Comparison of ENCODE assay signal across 21 mouse cellular contexts in the genomic region with DNA sequence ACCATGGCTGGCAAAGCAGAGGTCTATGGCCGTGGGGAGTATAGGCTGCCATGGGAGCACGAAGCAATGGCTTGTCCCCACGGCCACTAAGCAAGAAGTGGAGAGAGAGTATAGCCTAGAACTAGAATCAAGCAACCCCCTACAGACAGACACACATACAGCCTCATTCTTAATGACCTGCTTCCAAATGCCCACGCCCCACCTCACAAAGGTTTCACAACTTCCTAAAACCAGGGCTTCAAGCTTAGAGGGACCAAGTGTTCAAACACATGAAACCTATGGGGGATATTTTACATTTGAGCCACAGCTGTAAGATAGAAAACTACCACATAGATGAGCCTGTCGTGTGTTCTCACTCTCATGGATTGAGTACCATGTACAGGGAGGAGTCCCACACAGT. TPM values are rescaled to one million over a fixed set of nuclear protein-coding genes. Genes with fewer than 3 reads are reported as not detected.
A peak's percentile ranks its signal among the peaks of the same experiment; 100 is the strongest.
DNase-seq lines count a peak whose midpoint lies in the region.
"Had no signal": no experiment of that assay in that cellular context is flagged by ENCODE, and none has a peak within 500 bp of the region (broad histone marks: within the 10 kb centered on the region; RNA-seq: fewer than 3 reads in every experiment).

No protein-coding gene starts in this region.

- H3K4me3 ChIP-seq in embryonic facial prominence, embryonic 10.5 days = no peak overlapping the region
- no peak overlapping the region for H3K4me3 ChIP-seq in limb, embryonic 10.5 days
- H3K4me3 ChIP-seq: embryonic facial prominence, embryonic 12.5 days; embryonic facial prominence, embryonic 15.5 days; forebrain, embryonic 15.5 days; heart, embryonic 12.5 days; heart, embryonic 15.5 days; hindbrain, embryonic 10.5 days; hindbrain, embryonic 13.5 days had no signal

- peaks cover 20% of the 10 kb centered on the region; the same call in 1 of the 2 replicates for H3K27me3 ChIP-seq in embryonic facial prominence, embryonic 10.5 days (replicated peaks; ENCODE audit: low read depth, poor library complexity, severe bottlenecking)
- no peaks in the 10 kb centered on the region for H3K27me3 ChIP-seq in limb, embryonic 10.5 days (ENCODE audit: low read depth, poor library complexity, severe bottlenecking)
- H3K27me3 ChIP-seq: CH12.LX; embryonic facial prominence, embryonic 15.5 days; forebrain, embryonic 15.5 days; heart, embryonic 12.5 days; heart, embryonic 15.5 days; Patski had no signal

- DNase-seq in heart, adult 11 months = peak; percentile 75
- DNase-seq in heart, adult 18-20 months = no peak
- DNase-seq in 416B (ENCODE audit: low read depth) = peak; percentile 24
- DNase-seq in embryonic facial prominence, embryonic 10.5 days (ENCODE audit: low spot score) = no peak
- DNase-seq in limb, embryonic 10.5 days (ENCODE audit: low spot score) = no peak
- no peak for DNase-seq in right cerebral cortex, postnatal 10 days (ENCODE audit: low spot score in 2 of 2)
- DNase-seq in frontal cortex, postnatal 10 days (ENCODE audit: low spot score in 2 of 2) = no peak
- DNase-seq: cerebellum, adult 18-20 months; cerebellum, adult 9-10 months; cerebellum, postnatal 14 days; kidney, adult 18-20 months had no signal

- no peaks in the 10 kb centered on the region for H3K36me3 ChIP-seq in embryonic facial prominence, embryonic 10.5 days (replicated peaks)
- no peaks in the 10 kb centered on the region for H3K36me3 ChIP-seq in limb, embryonic 10.5 days
- H3K36me3 ChIP-seq: embryonic facial prominence, embryonic 12.5 days; embryonic facial prominence, embryonic 15.5 days; forebrain, embryonic 15.5 days; G1E; heart, embryonic 12.5 days; heart, embryonic 15.5 days; hindbrain, embryonic 10.5 days; hindbrain, embryonic 13.5 days had no signal

- H3K9me3 ChIP-seq in embryonic facial prominence, embryonic 10.5 days = 0 out of 2 replicates have a peak, but pooled peaks cover 4% of the 10 kb centered on the region
- no peaks in the 10 kb centered on the region for H3K9me3 ChIP-seq in limb, embryonic 10.5 days (replicated peaks)
- H3K9me3 ChIP-seq: embryonic facial prominence, embryonic 15.5 days; forebrain, embryonic 15.5 days; G1E; heart, embryonic 15.5 days; hindbrain, embryonic 13.5 days had no signal

- peak overlapping the region; percentile 36; the same call in 1 of the 2 replicates for H3K27ac ChIP-seq in embryonic facial prominence, embryonic 10.5 days (replicated peaks)
- H3K27ac ChIP-seq in limb, embryonic 10.5 days = peak overlapping the region; percentile 70
- H3K27ac ChIP-seq: embryonic facial prominence, embryonic 12.5 days; embryonic facial prominence, embryonic 15.5 days; forebrain, embryonic 15.5 days; heart, embryonic 15.5 days; hindbrain, embryonic 13.5 days had no signal

- H3K4me1 ChIP-seq in embryonic facial prominence, embryonic 10.5 days = peaks cover 63% of the 10 kb centered on the region
- peaks cover 61% of the 10 kb centered on the region for H3K4me1 ChIP-seq in limb, embryonic 10.5 days

- WGBS in embryonic facial prominence, embryonic 10.5 days = 83% methylated on average over 5 of the region's 5 CpGs
- WGBS in limb, embryonic 10.5 days = 89% methylated on average over 5 of the region's 5 CpGs

RNA-seq across cellular contexts. Expression of a gene that starts 25.5 kb away (rescaled TPM):
- total RNA-seq in heart, adult 18-20 months (2021) = 10 to 100 TPM; 59.2 to 59.5 TPM
- polyA plus RNA-seq in embryonic facial prominence, embryonic 10.5 days (2016; fragmentation: Nextera tagmentation; extraction: Ambion mirVana) = 77.6 and 79.5 TPM in 2 replicates
- 88.9 and 89.4 TPM in 2 replicates for polyA plus RNA-seq in limb, embryonic 10.5 days (2016; fragmentation: Nextera tagmentation; extraction: Ambion mirVana)

Comparison
In these comparisons a context has a peak if more than half of its experiments do, and no peak if none do; other contexts are left out.
1. DNase-seq: peak in heart, adult 11 months (single experiment) and 416B (single experiment); none in heart, adult 18-20 months (0 of 2), embryonic facial prominence, embryonic 10.5 days (single experiment), limb, embryonic 10.5 days (single experiment), right cerebral cortex, postnatal 10 days (0 of 2) and frontal cortex, postnatal 10 days (0 of 2).